Mouse (Mus musculus) kidney, adult 2 months (tissue): ENCODE results near the gene Tbc1d16.

ENCODE experiments used
- CTCF ChIP-seq: fragments of 200-500 bp; conservative IDR thresholded peaks from 2 replicates; pipeline ENCODE4 v1.5.1; 2011; ENCODE audit warnings: low read depth, mild to moderate bottlenecking, control low read depth, low read length, moderate library complexity, mixed read lengths; ENCODE audit not compliant: insufficient read depth, insufficient read length
- POLR2A ChIP-seq: fragments of 200-500 bp; IDR thresholded peaks from one replicate; pipeline ENCODE4 v1.6.1; 2011; ENCODE audit warnings: low read depth, low read length, control low read depth

GRCm38 (mm10) chr11:119221812-119222510, 6.3 kb downstream of the Tbc1d16 start:
- TF ChIP-seq POLR2A (no peak), CTCF (no peak)
